Mouse (Mus musculus) cortical plate, adult 2 months (tissue): ENCODE measurements around the gene Npas3.

Experiments used
- CTCF ChIP-seq: fragments of 200-500 bp; IDR thresholded peaks from 2 replicates; pipeline ENCODE4 v1.5.1; 2011; ENCODE audit warnings: mild to moderate bottlenecking, control low read depth, low read length; ENCODE audit not compliant: insufficient read depth; ENCODE audit errors: extremely low read depth
- POLR2A ChIP-seq: fragments of 200-500 bp; IDR thresholded peaks from 2 replicates; pipeline ENCODE4 v1.6.1; 2011; ENCODE audit warnings: mild to moderate bottlenecking, low read length, control low read depth; ENCODE audit not compliant: insufficient read depth; ENCODE audit errors: extremely low read depth

DNA sequence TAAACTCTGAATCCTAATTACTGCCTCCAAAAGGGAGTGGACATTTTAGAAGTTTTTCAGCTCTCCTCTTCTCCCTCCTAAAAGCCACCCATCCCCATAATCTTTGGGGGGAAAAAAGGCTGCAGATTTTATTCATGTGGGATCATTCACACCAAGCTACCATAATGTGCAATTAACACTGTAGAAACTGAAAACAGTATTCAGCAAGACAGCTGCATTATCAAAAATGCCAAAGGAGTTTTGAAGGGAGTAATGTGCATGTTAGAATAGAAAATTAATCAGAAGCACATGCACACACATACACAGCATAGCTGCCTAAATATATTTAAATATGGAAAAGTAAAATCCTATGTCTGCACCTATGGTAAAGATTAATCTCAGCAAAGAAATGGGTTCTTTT lies 390.1 kb downstream of the Npas3 start:
- no peak for TF ChIP-seq CTCF
- TF ChIP-seq POLR2A = no peak
